Mouse (Mus musculus) effector memory CD4-positive, alpha-beta T cell, adult 5 months (primary cell): Measurements from ENCODE around the gene Speer4f1. TPM values are rescaled to one million over a fixed set of nuclear protein-coding genes. Genes with fewer than 3 reads are reported as not detected.

Experiments used
- polyA plus RNA-seq: library from polyadenylated mRNA; unstranded; fragments of 100-300 nt; shearing (Covaris generic); gene quantifications from one replicate; pipeline ENCODE4 v1.2.1, GENCODE M21; 2017

Gene Speer4f1
- not detected for polyA plus RNA-seq

GRCm38 (mm10) chr5:17475798-17476197 lies at the start of gene Speer4f1:
Gene Speer4f1 (plus strand): TSS chr5:17476098.

Other genes starting within 250 kb of the Speer4f1 start
- not detected for gene Speer4f2, start 102.9 kb upstream of the Speer4f1 start, polyA plus RNA-seq
- not detected for gene Sema3c, start 98.2 kb downstream of the Speer4f1 start, polyA plus RNA-seq